8 mouse cellular contexts compared by ENCODE assay signal in genomic region chr8:105685796-105686308, GRCm38 (mm10). TPM values are rescaled to one million over a fixed set of nuclear protein-coding genes. Genes with fewer than 3 reads are reported as not detected.
DNase-seq lines count a peak whose midpoint lies in the region; ATAC-seq lines count a peak whose summit lies in the region.

TSS of gene Carmil2 (plus strand) at chr8:105686274.

- peak; percentile 85 for DNase-seq in ES-CJ7 (ENCODE audit: low read depth, low spot score)
- peak; percentile 52 for DNase-seq in adrenal gland, adult 2 months
- peak in 1 of 2 experiments; percentile 60 for DNase-seq in layer of hippocampus, postnatal 25 days (ENCODE audit: extremely low spot score in 1 of 2, low spot score in 1 of 2)
- peak; percentile 80 for DNase-seq in lung, postnatal 14 days
- DNase-seq in spleen, adult 12 weeks (ENCODE audit: low spot score) = peak; percentile 69
- DNase-seq in right cerebral cortex, postnatal 25 days = no peak

- ATAC-seq in erythroblast, adult 5-6 weeks (replicated peaks; ENCODE audit: low FRiP score, poor library complexity, severe bottlenecking) = peak; percentile 41; the same call in 1 of the 2 replicates
- ATAC-seq in hematopoietic stem cell, adult 5-6 weeks (replicated peaks in 1 of 2; ENCODE audit: insufficient read depth in 1 of 2, low FRiP score in 2 of 2, low TSS enrichment in 1 of 2, low read depth in 1 of 2, poor library complexity in 2 of 2, severe bottlenecking in 2 of 2) = peak; percentile 74 to 82

RNA-seq across cellular contexts. Expression of gene Carmil2, which starts in this region (rescaled TPM):
- 1 to 10 TPM; 2.0 to 2.9 TPM for total RNA-seq in adrenal gland, adult 2 months (2021)
- 3.3 and 4.2 TPM in 2 replicates for polyA plus RNA-seq in adrenal gland, adult 2 months (2012; rRNA removed)
- total RNA-seq in erythroblast, adult 5-6 weeks (2015; ENCODE audit: low replicate concordance) = 3.1 TPM in 2 replicates
- total RNA-seq in erythroblast, adult 5-6 weeks (2017; ENCODE audit: low replicate concordance) = 2.5 and 3.5 TPM in 2 replicates
- 14.7 and 15.1 TPM in 2 replicates for total RNA-seq in hematopoietic stem cell, adult 5-6 weeks (2017)
- total RNA-seq in layer of hippocampus, postnatal 25 days (2021) = 10 to 100 TPM; 70.2 to 79.8 TPM
